Mouse (Mus musculus) cerebellum, postnatal 14 days (tissue): ENCODE results near the gene Entpd4b.
"Not testable (repeated sequence)": the region's sequence is repeated elsewhere in the genome, so short reads cannot be mapped to it uniquely, and the experiment has no call there.

Experiments used
- DNase-seq, 2 experiments: peaks; one replicate each; pipeline ENCODE4 v3.0.0; 2021; ENCODE audit warnings: mixed read lengths in 2 of 2

Gene Entpd4b

GRCm38 (mm10) chr14:69555110-69555831, at the start of gene Entpd4b:
TSS of gene Entpd4b (plus strand) at chr14:69555424.
- not testable (repeated sequence) for DNase-seq

- DNase-seq: not testable (repeated sequence)
Observed at GRCm38 (mm10) chr14:69507000-69507399, 48.2 kb upstream of the Entpd4b start.

GRCm38 (mm10) chr14:69512449-69512848, 42.8 kb upstream of the Entpd4b start, which contains the start of gene Gm27179:
TSS of gene Gm27179 (minus strand) at chr14:69512549.
- not testable (repeated sequence) for DNase-seq

GRCm38 (mm10) chr14:69520810-69521209, 34.4 kb upstream of the Entpd4b start:
- DNase-seq: not testable (repeated sequence)

- not testable (repeated sequence) for DNase-seq
Observed at GRCm38 (mm10) chr14:69523001-69523400, 32.2 kb upstream of the Entpd4b start.

- not testable (repeated sequence) for DNase-seq
Observed at GRCm38 (mm10) chr14:69526202-69526601, 29.0 kb upstream of the Entpd4b start.

- DNase-seq: not testable (repeated sequence)
Observed at GRCm38 (mm10) chr14:69536539-69536938, 18.7 kb upstream of the Entpd4b start.

GRCm38 (mm10) chr14:69540113-69540512, 15.1 kb upstream of the Entpd4b start:
- not testable (repeated sequence) for DNase-seq

GRCm38 (mm10) chr14:69542695-69543094, 12.5 kb upstream of the Entpd4b start:
- DNase-seq: not testable (repeated sequence)

GRCm38 (mm10) chr14:69544033-69544432, 11.2 kb upstream of the Entpd4b start:
- DNase-seq: not testable (repeated sequence)

GRCm38 (mm10) chr14:69545052-69545451, 10.2 kb upstream of the Entpd4b start:
- not testable (repeated sequence) for DNase-seq

GRCm38 (mm10) chr14:69547310-69547709, 7.9 kb upstream of the Entpd4b start:
- not testable (repeated sequence) for DNase-seq

- not testable (repeated sequence) for DNase-seq
Observed at GRCm38 (mm10) chr14:69556820-69557219, 1.6 kb downstream of the Entpd4b start.

- DNase-seq: not testable (repeated sequence)
Observed at GRCm38 (mm10) chr14:69557550-69557949, 2.3 kb downstream of the Entpd4b start.
